19 mouse cellular contexts compared by ENCODE assay signal in genomic region chr11:56627659-56628058, GRCm38 (mm10).
A peak's percentile ranks its signal among the peaks of the same experiment; 100 is the strongest.
DNase-seq lines count a peak whose midpoint lies in the region; ATAC-seq lines count a peak whose summit lies in the region.
"Had no signal": no experiment of that assay in that cellular context is flagged by ENCODE, and none has a peak within 500 bp of the region (broad histone marks: within the 10 kb centered on the region; RNA-seq: fewer than 3 reads in every experiment).

No protein-coding gene starts in this region.

- WGBS in forebrain, embryonic 15.5 days, result 28% methylated on average over 3 of the region's 3 CpGs
- 76% methylated on average over 3 of the region's 3 CpGs for WGBS in forebrain, embryonic 10.5 days

- H3K4me2 ChIP-seq in forebrain, embryonic 15.5 days (replicated peaks), result no peak overlapping the region
- H3K4me2 ChIP-seq: heart, embryonic 15.5 days; hindbrain, embryonic 15.5 days; limb, embryonic 12.5 days; neural tube, embryonic 13.5 days had no signal

- no peak for ATAC-seq in forebrain, embryonic 15.5 days (replicated peaks)

- peaks cover 9% of the 10 kb centered on the region for H3K4me1 ChIP-seq in forebrain, embryonic 15.5 days
- peaks cover 10% of the 10 kb centered on the region for H3K4me1 ChIP-seq in forebrain, embryonic 10.5 days
- H3K4me1 ChIP-seq: embryonic facial prominence, embryonic 10.5 days; heart, embryonic 15.5 days; limb, embryonic 12.5 days; neural tube, embryonic 13.5 days had no signal

- H3K9ac ChIP-seq in forebrain, embryonic 15.5 days (replicated peaks), result no peak overlapping the region
- H3K9ac ChIP-seq: heart, embryonic 15.5 days; hindbrain, embryonic 15.5 days; limb, embryonic 12.5 days; neural tube, embryonic 13.5 days had no signal

- no peaks in the 10 kb centered on the region for H3K9me3 ChIP-seq in forebrain, embryonic 15.5 days
- H3K9me3 ChIP-seq in forebrain, embryonic 10.5 days, result no peaks in the 10 kb centered on the region
- H3K9me3 ChIP-seq: embryonic facial prominence, embryonic 10.5 days; heart, embryonic 15.5 days; hindbrain, embryonic 15.5 days; limb, embryonic 12.5 days; neural tube, embryonic 13.5 days had no signal

- H3K27ac ChIP-seq in forebrain, embryonic 15.5 days (replicated peaks), result 0 out of 2 replicates have a peak overlapping the region, but pooled peaks have one; percentile 31
- H3K27ac ChIP-seq in forebrain, embryonic 10.5 days, result no peak overlapping the region
- H3K27ac ChIP-seq: embryonic facial prominence, embryonic 10.5 days; heart, embryonic 15.5 days; hindbrain, embryonic 15.5 days; limb, embryonic 12.5 days; neural tube, embryonic 13.5 days; stomach, postnatal 0 days had no signal

- no peak for DNase-seq in forebrain, embryonic 10.5 days (ENCODE audit: extremely low spot score, low spot score)
- peak; percentile 77 for DNase-seq in brain, adult 2 months (ENCODE audit: low read depth, low spot score)
- DNase-seq in layer of hippocampus, postnatal 14 days (ENCODE audit: low spot score in 2 of 2), result peak; percentile 16 to 24
- DNase-seq in right cerebral cortex, adult 18-20 months, result peak; percentile 54
- no peak for DNase-seq in testis, postnatal 14 days (ENCODE audit: low spot score)
- no peak for DNase-seq in kidney, postnatal 25 days
- DNase-seq in gastrocnemius, postnatal 4 days (ENCODE audit: low spot score in 2 of 2), result no peak
- DNase-seq: B cell, adult 2 months; cerebellum, adult 9-11 months; gastrocnemius, postnatal 36 days; kidney, adult 8-10 months; lung, adult 2 months had no signal

- no peaks in the 10 kb centered on the region for H3K27me3 ChIP-seq in forebrain, embryonic 15.5 days
- no peaks in the 10 kb centered on the region for H3K27me3 ChIP-seq in forebrain, embryonic 10.5 days (ENCODE audit: poor library complexity, severe bottlenecking)
- H3K27me3 ChIP-seq: heart, embryonic 15.5 days; hindbrain, embryonic 15.5 days; limb, embryonic 12.5 days; neural tube, embryonic 13.5 days had no signal

- no peak overlapping the region for H3K4me3 ChIP-seq in forebrain, embryonic 15.5 days
- H3K4me3 ChIP-seq in forebrain, embryonic 10.5 days, result no peak overlapping the region
- H3K4me3 ChIP-seq: embryonic facial prominence, embryonic 10.5 days; heart, embryonic 15.5 days; hindbrain, embryonic 15.5 days; limb, embryonic 12.5 days; neural tube, embryonic 13.5 days had no signal

- H3K36me3 ChIP-seq in forebrain, embryonic 15.5 days, result no peaks in the 10 kb centered on the region
- H3K36me3 ChIP-seq in forebrain, embryonic 10.5 days (replicated peaks), result no peaks in the 10 kb centered on the region
- H3K36me3 ChIP-seq: embryonic facial prominence, embryonic 10.5 days; heart, embryonic 15.5 days; hindbrain, embryonic 15.5 days; limb, embryonic 12.5 days; neural tube, embryonic 13.5 days had no signal

Comparison
In these comparisons a context has a peak if more than half of its experiments do, and no peak if none do; other contexts are left out.
1. DNase-seq: peak in brain, adult 2 months (single experiment), layer of hippocampus, postnatal 14 days (2 of 2) and right cerebral cortex, adult 18-20 months (single experiment); none in forebrain, embryonic 10.5 days (single experiment), testis, postnatal 14 days (single experiment), kidney, postnatal 25 days (0 of 2) and gastrocnemius, postnatal 4 days (0 of 2).